Mouse (Mus musculus): ENCODE results near the gene Sntg2.

Sntg2 gene

GRCm38 (mm10) chr12:30272242-30272985, 100.8 kb downstream of the Sntg2 start:
- DNase-seq, result no peak

- DNase-seq, result no peak
Observed at GRCm38 (mm10) chr12:30264206-30264605, 109.0 kb downstream of the Sntg2 start.

DNA sequence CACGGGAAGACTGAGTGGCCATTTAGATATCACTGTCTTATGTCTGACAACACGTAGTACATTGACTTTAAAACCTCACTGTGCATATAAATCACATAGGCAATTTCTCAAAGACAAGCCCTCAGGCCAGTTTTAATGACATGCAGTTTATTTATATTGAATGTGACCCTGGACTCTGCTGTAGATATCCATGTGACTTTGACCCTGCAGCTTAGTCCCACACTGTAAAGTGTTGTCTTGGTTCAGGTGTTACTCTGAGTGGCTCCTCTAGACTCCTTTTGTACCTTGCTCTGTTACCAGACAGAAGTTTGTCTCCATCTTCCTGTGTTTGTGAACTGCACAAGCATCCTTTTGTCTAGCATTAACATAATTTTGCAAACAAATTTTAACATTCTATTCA, 112.0 kb downstream of the Sntg2 start:
- DNase-seq, result no peak

- no peak for DNase-seq
Observed at GRCm38 (mm10) chr12:30258641-30259040, 114.5 kb downstream of the Sntg2 start.

DNA sequence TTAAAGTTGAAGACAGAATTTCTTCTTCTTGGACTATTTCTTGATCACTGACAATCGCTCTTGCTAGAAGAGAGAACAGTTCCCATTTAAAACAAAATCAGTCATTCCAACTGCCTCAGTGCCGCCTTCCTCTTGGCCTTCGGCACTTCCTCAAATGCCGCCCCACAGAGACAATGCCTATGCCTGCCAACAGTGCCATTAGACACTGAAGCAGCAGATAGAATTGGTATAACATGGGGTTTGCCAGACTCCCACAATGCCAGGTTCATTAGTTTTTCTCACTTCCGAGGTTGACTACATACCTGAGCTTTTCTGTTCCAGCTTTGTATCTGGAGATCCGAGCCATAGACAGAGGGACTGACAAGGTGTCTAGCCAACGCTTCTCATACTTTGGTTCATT, 115.5 kb downstream of the Sntg2 start:
- DNase-seq, result no peak

GRCm38 (mm10) chr12:30256207-30256606, 117.0 kb downstream of the Sntg2 start:
- no peak for DNase-seq

- DNase-seq, result no peak
Observed at GRCm38 (mm10) chr12:30254581-30254980, 118.6 kb downstream of the Sntg2 start.

DNA sequence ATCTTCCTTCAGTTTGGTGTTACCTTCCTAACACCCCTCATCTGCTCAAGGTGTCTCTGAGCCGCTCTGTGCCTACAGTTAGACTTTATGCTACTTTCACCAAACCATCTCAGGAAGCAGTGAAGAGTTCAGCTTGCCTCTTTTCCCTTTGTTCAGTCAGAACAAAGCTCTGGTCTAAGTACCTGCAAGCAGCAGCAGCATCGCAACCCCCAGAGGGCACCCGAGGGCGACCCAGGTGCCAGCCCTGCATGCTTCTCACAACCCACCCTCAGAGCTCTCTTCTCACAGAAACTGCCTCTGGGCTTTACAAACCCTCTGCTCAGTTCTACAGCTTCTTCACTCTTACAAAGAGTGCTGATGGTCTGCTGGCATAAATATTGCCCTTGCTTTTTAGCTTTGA, 120.8 kb downstream of the Sntg2 start:
- DNase-seq, result no peak

DNA sequence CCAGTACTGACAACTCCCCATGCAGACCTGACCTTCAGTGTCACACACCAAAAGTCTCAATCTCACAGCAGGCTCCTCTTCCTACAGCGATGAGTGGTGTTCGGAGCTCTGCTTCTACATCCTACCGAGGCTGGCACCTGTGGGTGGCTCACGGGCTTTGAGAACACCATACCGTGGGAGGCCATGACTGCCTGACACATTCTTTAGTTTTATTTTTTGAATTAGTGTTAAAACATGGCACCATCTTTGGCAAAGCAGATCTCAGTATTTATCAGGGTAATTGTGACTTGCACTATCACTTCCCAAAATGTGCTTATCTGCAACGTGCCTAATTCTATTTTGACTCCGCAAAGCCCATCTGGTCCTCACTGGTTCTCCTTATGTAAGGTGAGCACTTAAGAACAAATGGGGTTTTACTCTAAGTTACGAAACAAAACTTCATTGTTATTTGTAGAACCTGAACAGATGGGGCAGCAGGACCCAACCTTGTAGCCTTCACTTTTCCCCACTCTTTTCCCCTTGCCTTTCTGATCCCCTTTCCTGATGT, 121.8 kb downstream of the Sntg2 start:
- DNase-seq, result peak; percentile 11

DNA sequence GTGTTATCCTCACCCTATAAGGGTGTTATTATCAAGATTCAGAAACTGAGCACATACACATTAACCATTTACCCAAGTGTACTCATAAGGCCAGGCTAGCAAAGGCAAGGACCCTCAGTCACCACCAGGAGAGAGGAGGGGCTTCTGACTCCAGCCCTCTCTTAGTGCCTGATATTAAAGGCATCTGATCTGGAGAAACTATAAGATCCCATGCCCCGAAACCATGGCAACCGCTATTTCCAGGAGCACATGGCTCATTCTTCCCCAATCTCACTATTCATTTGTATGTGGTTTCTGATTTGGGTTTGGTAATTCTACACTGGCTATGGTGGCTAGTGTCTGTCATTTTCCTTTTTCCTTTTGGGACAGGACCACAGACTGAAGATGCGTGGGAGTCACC, 124.1 kb downstream of the Sntg2 start:
- DNase-seq, result no peak

GRCm38 (mm10) chr12:30246286-30246945, 126.8 kb downstream of the Sntg2 start:
- DNase-seq, result peak; percentile 23

- peak; percentile 40 for DNase-seq
Observed at GRCm38 (mm10) chr12:30244194-30244593, 129.0 kb downstream of the Sntg2 start.

DNA sequence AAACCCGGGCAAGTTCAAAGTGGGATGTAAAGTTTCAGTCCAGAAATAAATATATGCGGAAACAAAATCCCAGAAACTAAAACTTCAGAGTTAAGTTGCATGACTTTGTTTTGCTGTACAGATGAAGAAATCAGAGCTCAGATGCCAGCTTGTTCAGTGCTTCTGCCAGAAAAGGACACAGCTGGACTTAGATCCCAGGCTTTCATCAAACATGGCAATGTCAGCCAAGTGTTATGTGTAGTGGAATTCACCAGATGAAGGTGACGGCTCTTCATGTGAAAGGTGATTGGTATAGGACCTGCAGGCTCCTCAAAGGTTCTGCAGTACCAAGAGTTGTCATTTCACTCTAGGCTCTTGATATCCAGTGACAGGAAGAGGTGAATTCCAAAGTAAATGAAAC, 132.3 kb downstream of the Sntg2 start:
- no peak for DNase-seq

DNA sequence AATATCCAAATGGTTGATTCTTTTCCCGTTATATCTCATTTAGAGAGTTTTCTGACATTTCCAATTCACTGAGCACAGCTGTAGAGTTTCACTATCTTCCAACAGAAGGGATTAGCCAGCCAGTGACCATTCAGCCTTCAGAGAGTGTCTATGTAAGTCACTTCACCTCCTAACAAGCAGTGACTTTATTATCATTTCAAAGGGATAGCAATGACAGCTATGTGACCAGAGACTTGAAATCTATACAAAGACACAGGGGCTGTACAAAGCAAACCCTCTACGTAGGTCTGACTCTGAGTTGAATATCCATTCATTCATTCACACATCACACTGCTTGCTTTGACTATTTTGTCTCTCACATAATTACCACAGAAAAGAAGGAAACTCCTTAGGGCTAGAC, 138.2 kb downstream of the Sntg2 start:
- no peak for DNase-seq

DNA sequence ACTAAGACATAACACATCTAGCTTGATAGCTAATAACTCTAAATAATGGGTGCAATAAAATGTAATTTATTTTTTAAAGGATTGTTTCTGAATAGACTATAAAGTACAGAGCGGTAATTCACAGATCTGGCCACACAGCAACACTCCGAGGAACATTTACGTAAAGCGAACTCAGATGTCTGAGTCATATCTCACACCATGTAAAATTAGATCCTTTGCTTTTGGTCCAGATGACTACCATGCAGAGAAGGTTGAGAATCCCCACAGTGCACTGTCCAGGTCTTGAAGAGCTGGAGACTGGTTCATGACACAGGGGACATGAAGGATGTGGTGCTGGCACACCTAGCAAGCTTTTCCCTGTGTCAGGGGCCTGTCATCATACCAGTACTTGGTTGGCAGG, 145.2 kb downstream of the Sntg2 start:
- no peak for DNase-seq

DNA sequence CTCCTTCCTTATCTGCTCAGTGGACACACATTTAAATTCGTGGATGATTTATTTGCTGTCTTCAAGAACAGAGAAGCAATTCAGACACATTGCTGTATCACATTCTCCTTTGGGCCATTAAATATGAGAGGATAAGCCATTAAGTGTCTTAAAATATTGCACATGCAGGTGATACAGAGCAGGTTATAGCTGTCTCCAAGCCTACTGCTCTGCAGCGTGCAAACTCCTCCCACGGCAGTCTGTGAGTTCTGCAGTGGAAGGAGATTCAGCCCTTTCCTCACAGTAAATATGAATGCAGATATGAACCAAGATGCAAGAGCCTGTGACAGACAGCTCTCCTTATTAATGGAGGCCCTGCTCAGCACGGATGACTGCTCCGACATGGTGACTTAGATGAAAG, 146.9 kb downstream of the Sntg2 start:
- DNase-seq, result no peak

GRCm38 (mm10) chr12:30216762-30217441, 156.3 kb downstream of the Sntg2 start:
- no peak for DNase-seq

DNA sequence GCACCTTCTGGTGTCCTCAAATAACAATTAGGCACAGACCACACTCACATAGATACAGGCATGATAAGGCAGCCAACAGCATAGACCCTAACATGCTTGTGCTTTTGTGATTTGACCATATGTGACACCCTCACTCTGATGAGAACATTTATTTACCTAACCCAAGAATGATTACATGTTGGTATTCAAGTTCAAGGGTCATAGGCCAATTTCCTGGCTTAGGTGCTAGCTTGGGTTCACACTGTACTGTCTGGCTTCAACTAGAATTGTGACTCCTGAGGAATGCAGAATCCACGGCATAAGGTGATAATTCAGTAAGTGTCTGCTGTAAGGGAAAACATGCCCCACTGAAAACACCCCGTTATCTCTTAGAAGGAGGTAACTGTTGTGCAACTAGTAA, 158.4 kb downstream of the Sntg2 start:
- no peak for DNase-seq

DNA sequence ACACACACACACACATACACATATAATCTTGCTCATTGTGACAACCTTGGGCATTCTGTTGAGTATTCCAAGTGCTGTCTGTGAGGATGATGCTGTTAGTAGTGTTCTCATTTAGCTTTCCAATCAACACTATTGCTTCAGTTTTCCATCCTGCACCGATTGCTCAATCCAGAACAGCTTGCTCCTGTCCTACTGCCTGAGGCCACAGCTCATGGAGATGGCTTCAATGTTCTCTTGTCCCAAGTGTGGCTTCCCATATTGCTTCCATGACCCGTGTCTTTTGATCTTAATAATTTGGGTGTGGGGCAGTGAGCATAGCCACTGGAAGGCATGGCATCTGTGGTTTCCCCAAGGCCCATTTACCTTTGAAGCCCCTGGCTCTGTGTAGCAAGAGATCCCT, 162.8 kb downstream of the Sntg2 start:
- no peak for DNase-seq

DNA sequence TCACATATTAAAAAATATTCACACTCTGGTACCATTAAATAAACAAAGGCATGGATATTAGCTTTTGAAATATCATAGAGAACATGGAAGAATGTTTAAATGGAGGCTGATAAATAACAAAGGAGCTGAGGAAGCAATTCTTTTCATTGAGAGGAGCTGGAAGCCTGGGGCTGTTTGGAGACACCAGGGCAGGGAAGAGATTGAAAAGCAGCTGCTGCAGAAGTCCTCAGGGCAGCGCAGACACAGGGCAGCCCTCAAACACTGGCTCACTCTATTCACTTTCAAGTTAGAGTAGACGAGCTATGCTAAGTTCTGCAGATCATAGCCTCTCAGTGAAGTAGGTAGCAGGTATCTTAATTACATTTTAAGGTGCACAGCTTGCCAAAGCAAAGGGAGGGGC, 164.6 kb downstream of the Sntg2 start:
- no peak for DNase-seq

- DNase-seq, result no peak
Observed at GRCm38 (mm10) chr12:30208087-30208486, 165.1 kb downstream of the Sntg2 start.

DNA sequence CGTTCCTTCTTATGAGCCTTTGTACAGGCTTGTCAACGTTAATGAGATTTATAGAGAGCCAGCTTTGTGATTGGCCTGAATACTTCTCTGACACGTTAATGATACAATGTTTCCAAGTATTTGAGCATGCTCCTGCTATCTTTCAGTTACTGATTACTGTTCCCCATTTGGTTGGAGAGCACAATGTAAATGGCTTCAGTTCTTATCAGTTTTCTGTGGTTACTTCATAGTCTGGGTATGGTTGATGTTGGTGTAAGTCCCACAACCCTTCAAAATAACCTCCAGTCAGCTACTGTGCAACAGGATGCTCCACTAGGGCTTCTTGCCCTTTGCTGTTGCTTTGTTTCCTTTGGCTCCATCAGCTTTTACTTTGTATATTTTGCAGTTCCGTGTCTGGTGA, 168.7 kb downstream of the Sntg2 start:
- DNase-seq, result no peak

- DNase-seq, result no peak
Observed at GRCm38 (mm10) chr12:30202763-30203162, 170.4 kb downstream of the Sntg2 start.

GRCm38 (mm10) chr12:30201031-30201430, 172.1 kb downstream of the Sntg2 start:
- DNase-seq, result no peak

All from layer of hippocampus, adult 9-11 months (tissue).